ENCODE assay signal across 15 mouse cellular contexts in genomic region chr5:112851389-112851788, GRCm38 (mm10). TPM values are rescaled to one million over a fixed set of nuclear protein-coding genes. Genes with fewer than 3 reads are reported as not detected.
DNase-seq lines count a peak whose midpoint lies in the region; ATAC-seq and TF ChIP-seq lines count a peak whose summit lies in the region.
"Had no signal": no experiment of that assay in that cellular context is flagged by ENCODE, and none has a peak within 500 bp of the region (broad histone marks: within the 10 kb centered on the region; RNA-seq: fewer than 3 reads in every experiment).

No protein-coding gene starts in this region.

- TF ChIP-seq CTCF in intestine, postnatal 0 days (IDR thresholded peaks at IDR 0.05; ENCODE audit: low read depth) = no peak

- 16% methylated on average over 5 of the region's 5 CpGs for WGBS in intestine, postnatal 0 days

- H3K9me3 ChIP-seq in intestine, postnatal 0 days (ENCODE audit: control insufficient read depth) = no peaks in the 10 kb centered on the region
- H3K9me3 ChIP-seq: heart, embryonic 10.5 days; neural tube, embryonic 12.5 days had no signal

- H3K4me1 ChIP-seq in intestine, postnatal 0 days (replicated peaks; ENCODE audit: control insufficient read depth, insufficient read depth, low read length) = no peaks in the 10 kb centered on the region

- ATAC-seq in intestine, postnatal 0 days = peak; percentile 51

- no peaks in the 10 kb centered on the region for H3K27me3 ChIP-seq in intestine, postnatal 0 days (replicated peaks; ENCODE audit: control insufficient read depth, insufficient read depth, low read length)

- DNase-seq in cerebellum, postnatal 10 days = peak; percentile 44 to 59
- DNase-seq in cerebellum, postnatal 14 days = no peak
- peak; percentile 52 for DNase-seq in right cerebral cortex, postnatal 25 days
- no peak for DNase-seq in right cerebral cortex, postnatal 14 days
- DNase-seq in telencephalon, adult 2 months (ENCODE audit: low read depth, low spot score) = peak; percentile 69
- DNase-seq in frontal cortex, postnatal 25 days (ENCODE audit: low spot score in 2 of 2) = no peak
- no peak for DNase-seq in adrenal gland, postnatal 4 days (ENCODE audit: low spot score in 2 of 2)
- DNase-seq: cerebellum, adult 11-12 months; kidney, postnatal 10 days; left cerebral cortex, postnatal 4 days had no signal

- H3K36me3 ChIP-seq in intestine, postnatal 0 days (ENCODE audit: control insufficient read depth, insufficient read depth) = no peaks in the 10 kb centered on the region
- H3K36me3 ChIP-seq: G1E; neural tube, embryonic 12.5 days had no signal

- no peak overlapping the region for H3K4me3 ChIP-seq in intestine, postnatal 0 days (ENCODE audit: low read depth, low read length)
- H3K4me3 ChIP-seq: erythroblast, embryonic 14.5 days; heart, embryonic 10.5 days; neural tube, embryonic 12.5 days had no signal

- no peak overlapping the region for H3K4me2 ChIP-seq in intestine, postnatal 0 days (replicated peaks; ENCODE audit: low read depth)
- H3K4me2 ChIP-seq: neural tube, embryonic 12.5 days had no signal

- H3K27ac ChIP-seq in intestine, postnatal 0 days (ENCODE audit: low read depth, low read length) = no peak overlapping the region
- H3K27ac ChIP-seq: heart, embryonic 10.5 days; neural tube, embryonic 12.5 days had no signal

- no peak overlapping the region for H3K9ac ChIP-seq in intestine, postnatal 0 days (ENCODE audit: low read depth, low read length)
- H3K9ac ChIP-seq: neural tube, embryonic 12.5 days had no signal

RNA-seq across cellular contexts. Expression of gene Myo18b, which starts 44.8 kb away (rescaled TPM):
- polyA plus RNA-seq in intestine, postnatal 0 days (2015; fragmentation: Nextera tagmentation; extraction: Ambion mirVana) = 0.08 and 0.09 TPM in 2 replicates
- 1 to 10 TPM; 2.4 to 6.6 TPM for total RNA-seq in adrenal gland, postnatal 4 days (2021)
- polyA plus RNA-seq: erythroblast, embryonic 14.5 days; G1E had no signal

Comparison
In these comparisons a context has a peak if more than half of its experiments do, and no peak if none do; other contexts are left out.
1. DNase-seq: peak in cerebellum, postnatal 10 days (2 of 2), right cerebral cortex, postnatal 25 days (single experiment) and telencephalon, adult 2 months (single experiment); none in cerebellum, postnatal 14 days (0 of 2), right cerebral cortex, postnatal 14 days (single experiment), frontal cortex, postnatal 25 days (0 of 2) and adrenal gland, postnatal 4 days (0 of 2).